Mouse (Mus musculus): ENCODE data around the gene Adcy9. TPM values are rescaled to one million over a fixed set of nuclear protein-coding genes. Genes with fewer than 3 reads are reported as not detected.
"Not testable (repeated sequence)": the region's sequence is repeated elsewhere in the genome, so short reads cannot be mapped to it uniquely, and the experiment has no call there.

The Adcy9 gene
- polyA plus RNA-seq, 1 experiment from 2014 or later: 1.3 TPM

GRCm38 (mm10) chr16:4265351-4265750 lies 154.9 kb downstream of the Adcy9 start:
- no peaks in the 10 kb centered on the region for H3K36me3 ChIP-seq (ENCODE audit: insufficient read depth, low read length)
- H3K9me3 ChIP-seq (replicated peaks; ENCODE audit: low read length): no peaks in the 10 kb centered on the region
- no peak overlapping the region for H3K4me2 ChIP-seq (ENCODE audit: low read length)
- 0 out of 2 replicates have a peak, but pooled peaks cover 5% of the 10 kb centered on the region for H3K4me1 ChIP-seq (replicated peaks; ENCODE audit: insufficient read depth, low read length)
- H3K9ac ChIP-seq (ENCODE audit: low read depth, low read length): no peak overlapping the region
- ATAC-seq (replicated peaks; ENCODE audit: low FRiP score, low read depth) (no peak), DNase-seq (ENCODE audit: low spot score) (no peak)
- H3K27me3 ChIP-seq (ENCODE audit: insufficient read depth, low read length): no peaks in the 10 kb centered on the region
- H3K27ac ChIP-seq: no peak overlapping the region
- no peak overlapping the region for H3K4me3 ChIP-seq (replicated peaks; ENCODE audit: low read depth, low read length)
- WGBS: 59% methylated on average over 5 of the region's 5 CpGs
- no peak for TF ChIP-seq CTCF (IDR thresholded peaks at IDR 0.05; ENCODE audit: low read depth)

GRCm38 (mm10) chr16:4263486-4263885 lies 156.8 kb downstream of the Adcy9 start:
- Histone ChIP-seq H3K36me3 (ENCODE audit: insufficient read depth, low read length) (no peaks in the 10 kb centered on the region), H3K27ac (no peak overlapping the region), H3K4me1 (replicated peaks; ENCODE audit: insufficient read depth, low read length) (0 out of 2 replicates have a peak, but pooled peaks cover 5% of the 10 kb centered on the region), H3K27me3 (ENCODE audit: insufficient read depth, low read length) (no peaks in the 10 kb centered on the region), H3K9ac (ENCODE audit: low read depth, low read length) (no peak overlapping the region), H3K4me2 (ENCODE audit: low read length) (no peak overlapping the region), H3K4me3 (replicated peaks; ENCODE audit: low read depth, low read length) (no peak overlapping the region), H3K9me3 (replicated peaks; ENCODE audit: low read length) (no peaks in the 10 kb centered on the region)
- DNase-seq (ENCODE audit: low spot score) (no peak), ATAC-seq (replicated peaks; ENCODE audit: low FRiP score, low read depth) (no peak)
- no peak for TF ChIP-seq CTCF (IDR thresholded peaks at IDR 0.05; ENCODE audit: low read depth)
- WGBS: 87% methylated on average over 3 of the region's 3 CpGs

GRCm38 (mm10) chr16:4257546-4257945 lies 162.8 kb downstream of the Adcy9 start:
- H3K4me3 ChIP-seq (replicated peaks; ENCODE audit: low read depth, low read length): no peak overlapping the region
- no peak for TF ChIP-seq CTCF (IDR thresholded peaks at IDR 0.05; ENCODE audit: low read depth)
- WGBS: 96% methylated on average over 2 of the region's 2 CpGs
- DNase-seq (ENCODE audit: low spot score) (no peak), ATAC-seq (replicated peaks; ENCODE audit: low FRiP score, low read depth) (no peak)
- no peaks in the 10 kb centered on the region for H3K4me1 ChIP-seq (replicated peaks; ENCODE audit: insufficient read depth, low read length)
- no peak overlapping the region for H3K27ac ChIP-seq
- H3K9ac ChIP-seq (ENCODE audit: low read depth, low read length): no peak overlapping the region
- no peak overlapping the region for H3K4me2 ChIP-seq (ENCODE audit: low read length)
- H3K36me3 ChIP-seq (ENCODE audit: insufficient read depth, low read length): no peaks in the 10 kb centered on the region
- no peaks in the 10 kb centered on the region for H3K9me3 ChIP-seq (replicated peaks; ENCODE audit: low read length)
- H3K27me3 ChIP-seq (ENCODE audit: insufficient read depth, low read length): no peaks in the 10 kb centered on the region

- no peaks in the 10 kb centered on the region for H3K9me3 ChIP-seq (replicated peaks; ENCODE audit: low read length)
- H3K27me3 ChIP-seq (ENCODE audit: insufficient read depth, low read length): no peaks in the 10 kb centered on the region
- H3K4me3 ChIP-seq (replicated peaks; ENCODE audit: low read depth, low read length): no peak overlapping the region
- no peak overlapping the region for H3K27ac ChIP-seq
- ATAC-seq (replicated peaks; ENCODE audit: low FRiP score, low read depth): no peak
- H3K9ac ChIP-seq (ENCODE audit: low read depth, low read length): no peak overlapping the region
- H3K36me3 ChIP-seq (ENCODE audit: insufficient read depth, low read length): no peaks in the 10 kb centered on the region
- no peak for TF ChIP-seq CTCF (IDR thresholded peaks at IDR 0.05; ENCODE audit: low read depth)
- WGBS: 88% methylated on average over 3 of the region's 3 CpGs
- no peak overlapping the region for H3K4me2 ChIP-seq (ENCODE audit: low read length)
- H3K4me1 ChIP-seq (replicated peaks; ENCODE audit: insufficient read depth, low read length): no peaks in the 10 kb centered on the region
- DNase-seq (ENCODE audit: low spot score): no peak
Measured at GRCm38 (mm10) chr16:4248791-4249190, 171.5 kb downstream of the Adcy9 start.

GRCm38 (mm10) chr16:4245241-4245640 lies 175.1 kb downstream of the Adcy9 start:
- not testable (repeated sequence) for H3K9ac ChIP-seq (ENCODE audit: low read depth, low read length); H3K4me3 ChIP-seq (replicated peaks; ENCODE audit: low read depth, low read length); ATAC-seq (replicated peaks; ENCODE audit: low FRiP score, low read depth); DNase-seq (ENCODE audit: low spot score); H3K9me3 ChIP-seq (replicated peaks; ENCODE audit: low read length); H3K36me3 ChIP-seq (ENCODE audit: insufficient read depth, low read length); H3K27me3 ChIP-seq (ENCODE audit: insufficient read depth, low read length); H3K4me2 ChIP-seq (ENCODE audit: low read length); H3K4me1 ChIP-seq (replicated peaks; ENCODE audit: insufficient read depth, low read length); H3K27ac ChIP-seq
- WGBS: 96% methylated on average over 1 of the region's 1 CpGs

Other genes starting within 250 kb of the Adcy9 start
- gene Crebbp, start 206.5 kb downstream of the Adcy9 start, polyA plus RNA-seq (2015; fragmentation: Nextera tagmentation; extraction: Ambion mirVana): 28.8 and 29.9 TPM in 2 replicates
- gene Srl, start 121.3 kb upstream of the Adcy9 start, polyA plus RNA-seq (2015; fragmentation: Nextera tagmentation; extraction: Ambion mirVana): 8.5 and 11.6 TPM in 2 replicates
- 17.2 and 19.6 TPM in 2 replicates for gene Tfap4, start 139.4 kb upstream of the Adcy9 start, polyA plus RNA-seq (2015; fragmentation: Nextera tagmentation; extraction: Ambion mirVana)
- 74.6 and 78.8 TPM in 2 replicates for gene Glis2, start 174.2 kb upstream of the Adcy9 start, polyA plus RNA-seq (2015; fragmentation: Nextera tagmentation; extraction: Ambion mirVana)
- 105 and 106 TPM in 2 replicates for gene Pam16, start 204.5 kb upstream of the Adcy9 start, polyA plus RNA-seq (2015; fragmentation: Nextera tagmentation; extraction: Ambion mirVana)
- gene Vasn, start 219.4 kb upstream of the Adcy9 start, polyA plus RNA-seq (2015; fragmentation: Nextera tagmentation; extraction: Ambion mirVana): 20.4 and 21.1 TPM in 2 replicates
- 87.8 and 89.3 TPM in 2 replicates for gene Dnaja3, start 219.5 kb upstream of the Adcy9 start, polyA plus RNA-seq (2015; fragmentation: Nextera tagmentation; extraction: Ambion mirVana)